16 mouse cellular contexts compared by ENCODE assay signal in genomic region chr2:166536896-166537295, GRCm38 (mm10).
A peak's percentile ranks its signal among the peaks of the same experiment; 100 is the strongest.
DNase-seq lines count a peak whose midpoint lies in the region; ATAC-seq and TF ChIP-seq lines count a peak whose summit lies in the region.
"Had no signal": no experiment of that assay in that cellular context is flagged by ENCODE, and none has a peak within 500 bp of the region (broad histone marks: within the 10 kb centered on the region; RNA-seq: fewer than 3 reads in every experiment).

No protein-coding gene starts in this region.

- H3K9me3 ChIP-seq in kidney, embryonic 14.5 days (ENCODE audit: control insufficient read depth, low read length), result no peaks in the 10 kb centered on the region
- H3K9me3 ChIP-seq: stomach, embryonic 15.5 days had no signal

- no peak overlapping the region for H3K4me3 ChIP-seq in kidney, adult 2 months (ENCODE audit: insufficient read depth, low read depth, low read length)
- no peak overlapping the region for H3K4me3 ChIP-seq in kidney, embryonic 14.5 days (ENCODE audit: low read length)
- H3K4me3 ChIP-seq: hindbrain, embryonic 10.5 days; limb, embryonic 12.5 days; stomach, embryonic 15.5 days had no signal

- H3K4me2 ChIP-seq in kidney, embryonic 14.5 days (replicated peaks; ENCODE audit: low read depth, low read length), result no peak overlapping the region
- H3K4me2 ChIP-seq: limb, embryonic 12.5 days; stomach, embryonic 15.5 days had no signal

- WGBS in kidney, adult 2 months, result 83% methylated on average over 3 of the region's 3 CpGs
- 86% methylated on average over 3 of the region's 3 CpGs for whole genome bisulfite sequencing in kidney, embryonic 14.5 days

- ATAC-seq in kidney, embryonic 14.5 days (ENCODE audit: low FRiP score, low TSS enrichment), result no peak
- no peak for ATAC-seq in inflammation-experienced regulatory T-cells, adult 6 months

- H3K27me3 ChIP-seq in kidney, adult 2 months (replicated peaks; ENCODE audit: control insufficient read depth, insufficient read depth, low read length), result no peaks in the 10 kb centered on the region
- H3K27me3 ChIP-seq in kidney, embryonic 14.5 days (ENCODE audit: control insufficient read depth, insufficient read depth, low read length), result no peaks in the 10 kb centered on the region
- H3K27me3 ChIP-seq: limb, embryonic 12.5 days; stomach, embryonic 15.5 days had no signal

- no peaks in the 10 kb centered on the region for H3K4me1 ChIP-seq in kidney, adult 2 months (ENCODE audit: control insufficient read depth, insufficient read depth, low read length)
- peaks cover 13% of the 10 kb centered on the region; the same call in 1 of the 2 replicates for H3K4me1 ChIP-seq in kidney, embryonic 14.5 days (ENCODE audit: control insufficient read depth, insufficient read depth, low read length)

- no peak for TF ChIP-seq POLR2A in kidney, adult 2 months (IDR thresholded peaks at IDR 0.05; ENCODE audit: low read depth, low read length)

- H3K9ac ChIP-seq in kidney, embryonic 14.5 days (ENCODE audit: low read depth, low read length), result no peak overlapping the region
- H3K9ac ChIP-seq: limb, embryonic 12.5 days; liver, embryonic 14.5 days; stomach, embryonic 15.5 days had no signal

- TF ChIP-seq CTCF in kidney, adult 2 months (conservative IDR thresholded peaks at IDR 0.05; ENCODE audit: insufficient read depth, insufficient read length, low read depth, low read length), result no peak

- no peaks in the 10 kb centered on the region for H3K36me3 ChIP-seq in kidney, adult 2 months (ENCODE audit: control insufficient read depth, insufficient read depth, low read length)
- no peaks in the 10 kb centered on the region for H3K36me3 ChIP-seq in kidney, embryonic 14.5 days (ENCODE audit: control insufficient read depth, insufficient read depth, low read length)
- H3K36me3 ChIP-seq: hindbrain, embryonic 10.5 days; limb, embryonic 12.5 days; stomach, embryonic 15.5 days had no signal

- no peak overlapping the region for H3K27ac ChIP-seq in kidney, adult 2 months (ENCODE audit: insufficient read depth, low read depth, low read length)
- H3K27ac ChIP-seq in kidney, embryonic 14.5 days (ENCODE audit: low read depth, low read length), result no peak overlapping the region
- H3K27ac ChIP-seq: hindbrain, embryonic 10.5 days; liver, embryonic 14.5 days; stomach, embryonic 15.5 days had no signal

- peak; percentile 62 for DNase-seq in kidney, adult 2 months
- peak; percentile 24 for DNase-seq in 416B (ENCODE audit: low read depth)
- peak; percentile 28 for DNase-seq in adipocyte (ENCODE audit: low spot score)
- peak; percentile 54 for DNase-seq in kidney, postnatal 10 days
- DNase-seq in gastrocnemius, postnatal 4 days (ENCODE audit: low spot score in 2 of 2), result no peak
- DNase-seq in right cerebral cortex, postnatal 10 days (ENCODE audit: low spot score in 2 of 2), result no peak
- DNase-seq: cerebellum, adult 11-12 months; gastrocnemius, postnatal 36 days; retina, postnatal 1 day; thymus, postnatal 25 days had no signal

Comparison
In these comparisons a context has a peak if more than half of its experiments do, and no peak if none do; other contexts are left out.
1. DNase-seq: peak in kidney, adult 2 months (single experiment), 416B (single experiment), adipocyte (single experiment) and kidney, postnatal 10 days (single experiment); none in gastrocnemius, postnatal 4 days (0 of 2) and right cerebral cortex, postnatal 10 days (0 of 2).